Mouse (Mus musculus): ENCODE results near the gene Smtnl1. TPM values are rescaled to one million over a fixed set of nuclear protein-coding genes. Genes with fewer than 3 reads are reported as not detected.

Smtnl1 gene
- polyA plus RNA-seq, 1 experiment = 0.04 TPM

- Histone ChIP-seq H3K27ac (ENCODE audit: insufficient read depth, low read length) (no peak overlapping the region), H3K36me3 (ENCODE audit: control insufficient read depth, insufficient read depth, low read length) (no peaks in the 10 kb centered on the region), H3K27me3 (ENCODE audit: control insufficient read depth, insufficient read depth, low read length) (peaks cover 7% of the 10 kb centered on the region; the same call in 1 of the 2 replicates), H3K4me3 (ENCODE audit: extremely low read depth, insufficient read depth, insufficient read length) (no peak overlapping the region), H3K4me1 (ENCODE audit: control insufficient read depth, insufficient read depth, insufficient read length) (no peaks in the 10 kb centered on the region)
- DNase-seq (ENCODE audit: low read depth in 1 of 2, low spot score in 2 of 2) = no peak
- no peak for TF ChIP-seq CTCF (IDR thresholded peaks at IDR 0.05; ENCODE audit: extremely low read depth, insufficient read depth, insufficient read length, insufficient replicate concordance)
- no peak for TF ChIP-seq POLR2A (IDR thresholded peaks at IDR 0.05; ENCODE audit: low read depth, low read length)
- WGBS = 91% methylated on average over 3 of the region's 3 CpGs
Measured at GRCm38 (mm10) chr2:84861430-84861829, 39.0 kb upstream of the Smtnl1 start.

- Histone ChIP-seq H3K27ac (ENCODE audit: insufficient read depth, low read length) (no peak overlapping the region), H3K36me3 (ENCODE audit: control insufficient read depth, insufficient read depth, low read length) (no peaks in the 10 kb centered on the region), H3K4me3 (ENCODE audit: extremely low read depth, insufficient read depth, insufficient read length) (no peak overlapping the region), H3K27me3 (ENCODE audit: control insufficient read depth, insufficient read depth, low read length) (no peaks in the 10 kb centered on the region), H3K4me1 (ENCODE audit: control insufficient read depth, insufficient read depth, insufficient read length) (no peaks in the 10 kb centered on the region)
- no peak for DNase-seq (ENCODE audit: low read depth in 1 of 2, low spot score in 2 of 2)
- 91% methylated on average over 7 of the region's 7 CpGs for WGBS
- no peak for TF ChIP-seq CTCF (IDR thresholded peaks at IDR 0.05; ENCODE audit: extremely low read depth, insufficient read depth, insufficient read length, insufficient replicate concordance)
Measured at GRCm38 (mm10) chr2:84859991-84860780, 37.7 kb upstream of the Smtnl1 start.

GRCm38 (mm10) chr2:84858551-84858950 is 36.1 kb upstream of the Smtnl1 start:
- WGBS = 88% methylated on average over 1 of the region's 1 CpGs
- TF ChIP-seq CTCF (IDR thresholded peaks at IDR 0.05; ENCODE audit: extremely low read depth, insufficient read depth, insufficient read length, insufficient replicate concordance) (no peak), POLR2A (IDR thresholded peaks at IDR 0.05; ENCODE audit: low read depth, low read length) (no peak)
- Histone ChIP-seq H3K27me3 (ENCODE audit: control insufficient read depth, insufficient read depth, low read length) (no peaks in the 10 kb centered on the region), H3K4me3 (ENCODE audit: extremely low read depth, insufficient read depth, insufficient read length) (no peak overlapping the region), H3K36me3 (ENCODE audit: control insufficient read depth, insufficient read depth, low read length) (no peaks in the 10 kb centered on the region), H3K27ac (ENCODE audit: insufficient read depth, low read length) (no peak overlapping the region), H3K4me1 (ENCODE audit: control insufficient read depth, insufficient read depth, insufficient read length) (no peaks in the 10 kb centered on the region)
- DNase-seq (ENCODE audit: low read depth in 1 of 2, low spot score in 2 of 2) = no peak

GRCm38 (mm10) chr2:84855732-84856131 is 33.3 kb upstream of the Smtnl1 start:
- no peaks in the 10 kb centered on the region for H3K4me1 ChIP-seq (ENCODE audit: control insufficient read depth, insufficient read depth, insufficient read length)
- no peaks in the 10 kb centered on the region for H3K36me3 ChIP-seq (ENCODE audit: control insufficient read depth, insufficient read depth, low read length)
- no peak overlapping the region for H3K4me3 ChIP-seq (ENCODE audit: extremely low read depth, insufficient read depth, insufficient read length)
- 68% methylated on average over 2 of the region's 2 CpGs for WGBS
- TF ChIP-seq POLR2A (IDR thresholded peaks at IDR 0.05; ENCODE audit: low read depth, low read length) (no peak), CTCF (IDR thresholded peaks at IDR 0.05; ENCODE audit: extremely low read depth, insufficient read depth, insufficient read length, insufficient replicate concordance) (peak; percentile 74; the same call in 1 of the 2 replicates)
- H3K27me3 ChIP-seq (ENCODE audit: control insufficient read depth, insufficient read depth, low read length) = no peaks in the 10 kb centered on the region
- DNase-seq (ENCODE audit: low read depth in 1 of 2, low spot score in 2 of 2) = peak in 1 of 2 experiments; percentile 45
- H3K27ac ChIP-seq (ENCODE audit: insufficient read depth, low read length) = no peak overlapping the region

- 87% methylated on average over 22 of the region's 23 CpGs for WGBS
- H3K27ac ChIP-seq (ENCODE audit: insufficient read depth, low read length) = no peak overlapping the region
- H3K27me3 ChIP-seq (ENCODE audit: control insufficient read depth, insufficient read depth, low read length) = no peaks in the 10 kb centered on the region
- no peaks in the 10 kb centered on the region for H3K36me3 ChIP-seq (ENCODE audit: control insufficient read depth, insufficient read depth, low read length)
- DNase-seq (ENCODE audit: low read depth in 1 of 2, low spot score in 2 of 2) = no peak
- H3K4me1 ChIP-seq (ENCODE audit: control insufficient read depth, insufficient read depth, insufficient read length) = no peaks in the 10 kb centered on the region
- H3K4me3 ChIP-seq (ENCODE audit: extremely low read depth, insufficient read depth, insufficient read length) = no peak overlapping the region
- TF ChIP-seq POLR2A (IDR thresholded peaks at IDR 0.05; ENCODE audit: low read depth, low read length) (no peak), CTCF (IDR thresholded peaks at IDR 0.05; ENCODE audit: extremely low read depth, insufficient read depth, insufficient read length, insufficient replicate concordance) (no peak)
Measured at GRCm38 (mm10) chr2:84851130-84852040, 28.9 kb upstream of the Smtnl1 start.

GRCm38 (mm10) chr2:84850407-84851129 is 28.1 kb upstream of the Smtnl1 start:
- H3K36me3 ChIP-seq (ENCODE audit: control insufficient read depth, insufficient read depth, low read length) = no peaks in the 10 kb centered on the region
- H3K27ac ChIP-seq (ENCODE audit: insufficient read depth, low read length) = no peak overlapping the region
- TF ChIP-seq CTCF (IDR thresholded peaks at IDR 0.05; ENCODE audit: extremely low read depth, insufficient read depth, insufficient read length, insufficient replicate concordance) (no peak), POLR2A (IDR thresholded peaks at IDR 0.05; ENCODE audit: low read depth, low read length) (no peak)
- H3K27me3 ChIP-seq (ENCODE audit: control insufficient read depth, insufficient read depth, low read length) = no peaks in the 10 kb centered on the region
- 86% methylated on average over 7 of the region's 7 CpGs for WGBS
- H3K4me1 ChIP-seq (ENCODE audit: control insufficient read depth, insufficient read depth, insufficient read length) = no peaks in the 10 kb centered on the region
- no peak overlapping the region for H3K4me3 ChIP-seq (ENCODE audit: extremely low read depth, insufficient read depth, insufficient read length)
- DNase-seq (ENCODE audit: low read depth in 1 of 2, low spot score in 2 of 2) = no peak

Data from spleen, adult 2 months (tissue).